Mouse (Mus musculus) lung, postnatal 14 days (tissue): ENCODE measurements around the gene Vmn1r40.

Experiments
- DNase-seq: peaks from one replicate; pipeline ENCODE4 v3.0.0; 2021

Gene Vmn1r40

GRCm38 (mm10) chr6:89707240-89707639 lies at the start of gene Vmn1r40:
TSS of gene Vmn1r40 (plus strand) at chr6:89707540.
- DNase-seq, result no peak

- DNase-seq, result no peak
These were observed 49.0 kb upstream of the Vmn1r40 start for GRCm38 (mm10) chr6:89658342-89658741.

- no peak for DNase-seq
These were observed 48.4 kb upstream of the Vmn1r40 start for GRCm38 (mm10) chr6:89658931-89659330.

- DNase-seq, result peak; percentile 55
These were observed 47.5 kb upstream of the Vmn1r40 start for GRCm38 (mm10) chr6:89659692-89660423.

GRCm38 (mm10) chr6:89660490-89660889 lies 46.9 kb upstream of the Vmn1r40 start:
- no peak for DNase-seq

GRCm38 (mm10) chr6:89662521-89662920 lies 44.8 kb upstream of the Vmn1r40 start:
- DNase-seq, result no peak

GRCm38 (mm10) chr6:89665155-89665554 lies 42.2 kb upstream of the Vmn1r40 start:
- no peak for DNase-seq

GRCm38 (mm10) chr6:89665667-89666066 lies 41.7 kb upstream of the Vmn1r40 start:
- DNase-seq, result no peak

- no peak for DNase-seq
These were observed 40.4 kb upstream of the Vmn1r40 start for GRCm38 (mm10) chr6:89666976-89667375.

- no peak for DNase-seq
These were observed 37.8 kb upstream of the Vmn1r40 start for GRCm38 (mm10) chr6:89669556-89669955.

GRCm38 (mm10) chr6:89671431-89671830 lies 35.9 kb upstream of the Vmn1r40 start:
- DNase-seq, result no peak

GRCm38 (mm10) chr6:89672641-89673040 lies 34.7 kb upstream of the Vmn1r40 start:
- no peak for DNase-seq

- DNase-seq, result no peak
These were observed 34.1 kb upstream of the Vmn1r40 start for GRCm38 (mm10) chr6:89673135-89673780.

- no peak for DNase-seq
These were observed 28.8 kb upstream of the Vmn1r40 start for GRCm38 (mm10) chr6:89678522-89678921.

GRCm38 (mm10) chr6:89679291-89679835 lies 28.0 kb upstream of the Vmn1r40 start:
- peak; percentile 70 for DNase-seq

- peak; percentile 82 for DNase-seq
These were observed 27.2 kb upstream of the Vmn1r40 start for GRCm38 (mm10) chr6:89680155-89680554.

GRCm38 (mm10) chr6:89684231-89684630 lies 23.1 kb upstream of the Vmn1r40 start:
- no peak for DNase-seq

- DNase-seq, result no peak
These were observed 20.2 kb upstream of the Vmn1r40 start for GRCm38 (mm10) chr6:89687100-89687499.

- no peak for DNase-seq
These were observed 716 bp upstream of the Vmn1r40 start for GRCm38 (mm10) chr6:89706624-89707023.

GRCm38 (mm10) chr6:89718051-89718450 lies 10.7 kb downstream of the Vmn1r40 start:
- no peak for DNase-seq

GRCm38 (mm10) chr6:89740466-89740865 lies 33.1 kb downstream of the Vmn1r40 start, which contains the start of gene Vmn1r41:
TSS of gene Vmn1r41 (plus strand) at chr6:89740766.
- no peak for DNase-seq

- no peak for DNase-seq
These were observed 35.5 kb downstream of the Vmn1r40 start for GRCm38 (mm10) chr6:89742811-89743210.
